Mouse (Mus musculus): ENCODE data around the gene Arid5a.

- no peak for TF ChIP-seq CTCF (IDR thresholded peaks at IDR 0.05; ENCODE audit: low read depth, low read length)
- no peak for TF ChIP-seq POLR2A (IDR thresholded peaks at IDR 0.05; ENCODE audit: borderline replicate concordance, low read depth, low read length)
These were observed 25.7 kb downstream of the Arid5a start for GRCm38 (mm10) chr1:36332955-36333887.
